Mouse (Mus musculus) embryonic facial prominence, embryonic 13.5 days (tissue): ENCODE results near the gene Rps18. TPM values are rescaled to one million over a fixed set of nuclear protein-coding genes. Genes with fewer than 3 reads are reported as not detected.
"Not testable (repeated sequence)": the region's sequence is repeated elsewhere in the genome, so short reads cannot be mapped to it uniquely, and the experiment has no call there.

Source experiments
- ATAC-seq: fragments of 200-750 bp; cut with Nextera tagmentation; 2 replicates; pipeline ENCODE4 v1.8.0; 2017; ENCODE audit warnings: low read depth; ENCODE audit not compliant: insufficient number of reproducible peaks, insufficient read depth, low FRiP score, low TSS enrichment
- H3K27ac ChIP-seq: fragments of 300-500 bp; sonication (generic); 2 replicates; pipeline ENCODE4 v1.5.1; 2015; ENCODE audit warnings: moderate library complexity, mild to moderate bottlenecking, inconsistent platforms
- H3K27me3 ChIP-seq: fragments of 300-500 bp; sonication (generic); 2 replicates; pipeline ENCODE4 v1.6.1; 2015; ENCODE audit warnings: mild to moderate bottlenecking, inconsistent platforms
- H3K36me3 ChIP-seq: fragments of 300-500 bp; sonication (generic); 2 replicates; pipeline ENCODE4 v1.6.1; 2015; ENCODE audit warnings: mild to moderate bottlenecking, inconsistent platforms
- H3K4me1 ChIP-seq: fragments of 300-500 bp; sonication (generic); 2 replicates; pipeline ENCODE4 v1.6.1; 2015; ENCODE audit warnings: inconsistent platforms
- H3K4me2 ChIP-seq: fragments of 300-500 bp; sonication (generic); 2 replicates; pipeline ENCODE4 v1.6.1; 2015; ENCODE audit warnings: moderate library complexity, mild to moderate bottlenecking, inconsistent platforms
- H3K4me3 ChIP-seq: fragments of 300-500 bp; sonication (generic); 2 replicates; pipeline ENCODE4 v1.5.1; 2015; ENCODE audit warnings: mild to moderate bottlenecking, inconsistent platforms
- H3K9ac ChIP-seq: fragments of 300-500 bp; sonication (generic); 2 replicates; pipeline ENCODE4 v1.6.1; 2015; ENCODE audit warnings: mild to moderate bottlenecking, inconsistent platforms
- H3K9me3 ChIP-seq: fragments of 300-500 bp; sonication (generic); 2 replicates; pipeline ENCODE4 v1.6.1; 2016; ENCODE audit warnings: inconsistent platforms
- WGBS: fragments of 180-500 bp; shearing (Covaris S2); methylation state at CpG from one replicate; pipeline ENCODE4 v1.1.7; 2015; ENCODE audit warnings: mixed read lengths; 5-methylcytosine and 5-hydroxymethylcytosine counted together
- polyA plus RNA-seq: library from polyadenylated mRNA; unstranded; fragments of >200 nt; fragmentation: Nextera tagmentation; extraction: Ambion mirVana; gene quantifications from 2 replicates; pipeline ENCODE4 v1.2.1, GENCODE M21; 2015

Rps18 gene
- polyA plus RNA-seq = 1,782 and 1,797 TPM in 2 replicates

DNA sequence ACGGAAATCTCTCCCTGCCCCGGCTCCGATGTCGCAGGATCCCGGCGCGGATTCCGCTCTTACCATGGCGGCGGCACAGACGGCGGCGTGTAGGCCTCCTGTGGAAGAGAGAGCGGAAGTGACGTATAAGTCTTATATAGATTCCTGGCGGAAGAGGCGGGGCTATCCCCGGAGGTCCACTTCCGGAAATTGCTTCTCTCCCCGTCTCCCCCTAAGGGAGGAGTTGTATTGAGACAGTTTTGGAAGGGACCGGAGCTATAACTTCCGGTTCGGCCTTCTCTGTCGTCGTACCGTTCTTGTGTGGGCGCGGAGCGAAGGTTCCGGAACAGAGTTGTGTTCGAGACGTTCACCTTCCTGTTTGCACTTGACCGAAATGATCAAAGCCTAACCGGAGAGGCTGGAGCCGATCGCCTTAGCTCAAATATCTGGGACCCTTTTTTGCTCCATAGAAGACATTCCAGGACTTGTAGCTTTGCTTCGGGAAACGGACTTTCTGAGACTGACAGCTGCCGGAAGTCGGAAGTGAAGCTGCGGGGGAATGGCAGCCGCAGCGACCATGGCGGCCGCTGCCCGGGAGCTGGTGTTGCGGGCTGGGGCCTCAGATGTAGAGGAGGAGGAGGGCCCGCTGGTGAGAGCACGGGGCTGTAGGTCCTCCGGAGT is at the start of gene Rps18, which contains the start of gene Vps52:
Gene Rps18 (minus strand): TSS at position 447 of the 660 bp plus-strand sequence.
Gene Vps52 (plus strand): TSS at position 258 of the 660 bp plus-strand sequence.
- Histone ChIP-seq H3K4me3 (peak within 1 kb of the TSS; percentile 81), H3K36me3 (peaks cover 56% of the 10 kb centered on the region), H3K4me2 (peak within 1 kb of the TSS; percentile 98), H3K27me3 (no peaks in the 10 kb centered on the region), H3K9me3 (no peaks in the 10 kb centered on the region), H3K9ac (peak within 1 kb of the TSS; percentile 98), H3K4me1 (peaks cover 52% of the 10 kb centered on the region), H3K27ac (peak within 1 kb of the TSS; percentile 93)
- WGBS = under 1% methylated on average over 50 of the region's 50 CpGs
- ATAC-seq = peak; percentile 76

DNA sequence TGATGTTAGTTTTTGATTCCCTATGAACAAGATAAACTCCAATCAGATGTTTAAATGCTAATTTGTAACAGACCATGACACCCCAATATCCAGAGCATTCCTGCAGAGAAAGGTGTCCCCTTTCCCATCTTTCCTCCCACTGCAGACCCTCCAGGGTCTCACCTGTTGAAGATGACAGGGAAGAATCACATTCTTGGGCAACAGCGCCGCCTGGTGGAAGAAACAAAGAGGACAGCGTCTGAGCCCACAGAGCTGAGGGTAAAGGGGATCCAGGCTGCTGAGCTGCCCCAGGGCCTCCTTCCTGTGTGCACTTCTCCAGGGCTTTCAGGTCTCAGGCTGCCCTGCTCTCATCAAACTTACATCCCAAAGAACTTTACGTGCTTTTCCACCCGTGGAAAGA is 47.6 kb upstream of the Rps18 start:
- 3% methylated on average over 5 of the region's 5 CpGs for WGBS
- no peak for ATAC-seq

DNA sequence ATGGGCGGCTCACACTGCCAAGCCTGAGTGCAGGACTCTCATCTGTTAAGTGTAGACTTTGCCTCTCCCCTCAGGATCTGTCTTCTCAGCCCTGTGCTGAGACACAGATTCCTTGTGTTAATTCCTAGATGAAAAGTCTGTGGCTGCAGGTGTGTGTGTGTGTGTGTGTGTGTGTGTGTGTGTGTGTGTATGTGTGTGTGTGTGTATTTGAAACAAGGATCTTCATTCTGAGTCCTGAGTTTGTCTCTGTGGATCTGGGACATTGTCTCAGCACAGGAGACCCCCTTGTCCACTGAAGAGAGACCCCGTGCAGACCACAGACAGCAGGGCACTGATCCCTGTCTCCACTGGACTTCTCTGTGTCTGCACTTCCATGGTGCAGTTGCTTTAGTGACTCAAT is 45.0 kb upstream of the Rps18 start:
- WGBS = 46% methylated on average over 2 of the region's 2 CpGs
- not testable (repeated sequence) for H3K27ac ChIP-seq, H3K9ac ChIP-seq, ATAC-seq, H3K36me3 ChIP-seq, H3K9me3 ChIP-seq
- Histone ChIP-seq H3K27me3 (peaks cover 69% of the 10 kb centered on the region), H3K4me2 (0 out of 2 replicates have a peak overlapping the region, but pooled peaks have one; percentile 79), H3K4me1 (peaks cover 11% of the 10 kb centered on the region; the same call in 1 of the 2 replicates), H3K4me3 (peak overlapping the region; percentile 46)

More for the DNA sequence above, 47.6 kb upstream of the Rps18 start:
- Histone ChIP-seq H3K4me1 (peaks cover 11% of the 10 kb centered on the region; the same call in 1 of the 2 replicates), H3K27me3 (peaks cover 57% of the 10 kb centered on the region), H3K4me3 (no peak overlapping the region), H3K9ac (no peak overlapping the region), H3K4me2 (no peak overlapping the region), H3K36me3 (no peaks in the 10 kb centered on the region), H3K9me3 (no peaks in the 10 kb centered on the region), H3K27ac (no peak overlapping the region)

DNA sequence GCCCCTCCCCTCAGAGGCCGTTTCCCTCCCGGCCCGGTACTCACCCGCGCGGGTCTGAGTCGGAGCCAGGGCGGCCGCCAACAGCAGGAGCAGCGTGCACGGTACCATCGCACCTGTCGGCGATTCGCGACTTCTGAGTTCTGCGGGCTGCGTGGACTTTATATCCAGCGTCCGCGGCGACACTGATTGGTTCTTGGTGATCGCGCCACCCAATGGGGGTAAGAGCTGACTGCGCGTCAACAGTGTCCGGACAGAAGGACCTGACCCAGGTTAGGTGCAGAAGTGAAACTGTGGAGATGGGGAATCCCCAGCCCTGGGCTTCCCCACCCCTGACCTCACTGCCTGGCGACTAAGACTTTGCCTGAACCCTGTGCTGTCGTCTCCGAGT is 44.3 kb upstream of the Rps18 start, which contains the start of gene H2-K1:
Gene H2-K1 (minus strand): TSS at position 198 of the 388 bp plus-strand sequence.
- 0% methylated on average over 30 of the region's 30 CpGs for WGBS
- H3K4me1 ChIP-seq = peaks cover 11% of the 10 kb centered on the region; the same call in 1 of the 2 replicates
- H3K4me3 ChIP-seq = peak within 1 kb of the TSS; percentile 46
- H3K36me3 ChIP-seq = no peaks in the 10 kb centered on the region
- H3K27me3 ChIP-seq = peaks cover 64% of the 10 kb centered on the region
- ATAC-seq = 0 out of 2 replicates have a peak, but pooled peaks have one; percentile 32
- H3K27ac ChIP-seq = no peak within 1 kb of the TSS
- H3K4me2 ChIP-seq = peak within 1 kb of the TSS; percentile 79
- H3K9me3 ChIP-seq = no peaks in the 10 kb centered on the region
- peak within 1 kb of the TSS; percentile 63 for H3K9ac ChIP-seq

DNA sequence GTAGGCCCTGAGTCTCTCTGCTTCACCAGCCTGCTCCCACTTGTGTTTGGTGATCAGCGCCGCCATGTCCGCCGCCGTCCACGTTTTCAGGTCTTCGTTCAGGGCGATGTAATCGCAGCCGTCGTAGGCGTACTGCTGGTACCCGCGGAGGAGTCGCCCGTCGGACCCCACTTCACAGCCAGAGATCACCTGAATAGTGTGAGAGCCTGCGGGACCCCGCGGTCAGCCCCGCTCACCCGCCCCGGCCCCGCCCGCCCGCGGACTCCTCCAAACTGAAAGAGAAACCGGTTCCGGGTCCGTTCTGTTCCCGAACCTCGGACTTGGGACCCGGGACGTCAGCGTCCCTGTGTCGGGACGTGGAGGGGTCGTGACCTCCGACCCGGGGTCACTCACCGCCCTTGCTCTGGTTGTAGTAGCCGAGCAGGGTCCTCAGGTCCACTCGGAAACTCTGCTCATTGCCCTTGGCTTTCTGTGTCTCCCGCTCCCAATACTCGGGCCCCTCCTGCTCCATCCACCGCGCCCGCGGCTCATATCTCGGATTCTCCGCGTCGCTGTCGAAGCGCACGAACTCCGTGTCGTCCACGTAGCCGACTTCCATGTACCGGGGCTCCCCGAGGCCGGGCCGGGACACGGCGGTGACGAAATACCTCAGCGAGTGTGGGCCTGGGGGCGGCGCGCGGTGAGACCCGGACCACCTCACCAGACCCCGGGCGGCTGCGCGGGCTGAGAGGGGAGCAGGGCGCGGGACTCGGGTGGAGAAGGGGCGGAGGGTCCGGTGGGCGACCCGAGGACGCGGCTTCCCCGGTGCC is 43.7 kb upstream of the Rps18 start:
- Histone ChIP-seq H3K27me3 (peaks cover 64% of the 10 kb centered on the region), H3K27ac (no peak overlapping the region), H3K9me3 (no peaks in the 10 kb centered on the region), H3K4me2 (peak overlapping the region; percentile 79), H3K9ac (peak overlapping the region; percentile 63), H3K36me3 (no peaks in the 10 kb centered on the region), H3K4me1 (peaks cover 11% of the 10 kb centered on the region; the same call in 1 of the 2 replicates), H3K4me3 (peak overlapping the region; percentile 46)
- WGBS = under 1% methylated on average over 81 of the region's 87 CpGs
- 0 out of 2 replicates have a peak, but pooled peaks have one; percentile 32 for ATAC-seq

DNA sequence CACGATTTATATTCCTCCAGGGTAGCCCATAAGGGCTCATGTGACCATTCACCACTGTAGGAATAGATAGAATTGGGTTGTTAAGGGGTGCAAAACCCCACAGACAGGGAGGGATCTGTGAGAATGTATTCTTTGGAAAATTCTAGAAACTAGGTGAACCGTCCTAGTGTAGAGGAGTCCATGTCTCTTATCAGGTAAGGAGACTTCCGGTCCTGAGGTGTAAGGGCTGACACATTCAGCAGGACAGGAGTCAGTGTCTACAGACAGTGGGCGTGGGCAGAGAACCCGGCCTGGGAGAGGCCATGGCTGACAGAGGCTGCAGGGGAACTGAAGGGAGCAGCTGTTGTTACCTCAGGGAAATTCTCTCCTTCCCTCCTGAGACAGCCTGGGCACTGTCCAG is 42.9 kb upstream of the Rps18 start:
- not testable (repeated sequence) for ATAC-seq, H3K27ac ChIP-seq, H3K9me3 ChIP-seq, H3K9ac ChIP-seq, H3K4me2 ChIP-seq, H3K4me3 ChIP-seq, H3K36me3 ChIP-seq
- H3K27me3 ChIP-seq = peaks cover 64% of the 10 kb centered on the region
- 45% methylated on average over 5 of the region's 5 CpGs for WGBS
- H3K4me1 ChIP-seq = peaks cover 11% of the 10 kb centered on the region; the same call in 1 of the 2 replicates

DNA sequence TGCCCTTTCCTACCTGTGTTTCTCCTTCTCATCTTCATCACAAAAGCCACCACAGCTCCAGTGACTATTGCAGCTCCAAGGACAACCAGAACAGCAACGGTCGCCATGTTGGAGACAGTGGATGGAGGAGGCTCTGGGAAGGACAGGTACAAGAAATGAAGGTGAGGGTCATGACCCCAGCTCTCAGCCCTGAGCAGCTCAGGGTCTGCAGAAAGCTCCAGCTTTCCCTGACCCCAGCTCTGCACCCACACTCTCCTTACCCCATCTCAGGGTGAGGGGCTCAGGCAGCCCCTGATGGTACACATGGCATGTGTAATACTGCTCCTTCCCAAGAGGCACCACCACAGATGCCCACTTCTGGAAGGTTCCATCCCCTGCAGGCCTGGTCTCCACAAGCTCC is 41.2 kb upstream of the Rps18 start:
- not testable (repeated sequence) for H3K4me2 ChIP-seq, H3K9ac ChIP-seq, H3K36me3 ChIP-seq, H3K9me3 ChIP-seq, H3K27ac ChIP-seq, ATAC-seq, H3K4me3 ChIP-seq
- 79% methylated on average over 2 of the region's 2 CpGs for WGBS
- peaks cover 62% of the 10 kb centered on the region for H3K27me3 ChIP-seq
- H3K4me1 ChIP-seq = peaks cover 11% of the 10 kb centered on the region; the same call in 1 of the 2 replicates

DNA sequence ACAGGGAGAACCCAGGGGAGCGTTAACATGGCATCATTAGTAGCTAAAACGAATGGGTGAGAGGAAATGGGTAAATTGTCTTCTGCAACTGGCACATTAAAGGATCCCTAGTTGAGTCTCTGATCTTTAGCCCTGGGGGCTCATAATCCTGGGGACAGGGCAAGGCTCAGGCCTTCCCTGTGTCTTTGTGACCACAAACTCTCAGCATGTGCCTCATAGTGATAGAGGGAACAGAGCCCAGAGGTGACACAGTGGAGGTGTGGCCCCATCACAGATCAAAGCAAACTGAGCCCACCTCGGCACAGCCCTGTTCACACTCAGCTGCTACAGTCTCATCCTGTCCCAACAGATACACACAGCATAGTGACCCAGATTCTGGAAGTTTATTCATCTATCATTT is 39.9 kb upstream of the Rps18 start:
- no peaks in the 10 kb centered on the region for H3K36me3 ChIP-seq
- peaks cover 11% of the 10 kb centered on the region; the same call in 1 of the 2 replicates for H3K4me1 ChIP-seq
- H3K4me2 ChIP-seq = no peak overlapping the region
- no peaks in the 10 kb centered on the region for H3K9me3 ChIP-seq
- H3K9ac ChIP-seq = no peak overlapping the region
- 64% methylated on average over 3 of the region's 3 CpGs for WGBS
- H3K27me3 ChIP-seq = peaks cover 48% of the 10 kb centered on the region
- no peak for ATAC-seq
- no peak overlapping the region for H3K27ac ChIP-seq
- no peak overlapping the region for H3K4me3 ChIP-seq

DNA sequence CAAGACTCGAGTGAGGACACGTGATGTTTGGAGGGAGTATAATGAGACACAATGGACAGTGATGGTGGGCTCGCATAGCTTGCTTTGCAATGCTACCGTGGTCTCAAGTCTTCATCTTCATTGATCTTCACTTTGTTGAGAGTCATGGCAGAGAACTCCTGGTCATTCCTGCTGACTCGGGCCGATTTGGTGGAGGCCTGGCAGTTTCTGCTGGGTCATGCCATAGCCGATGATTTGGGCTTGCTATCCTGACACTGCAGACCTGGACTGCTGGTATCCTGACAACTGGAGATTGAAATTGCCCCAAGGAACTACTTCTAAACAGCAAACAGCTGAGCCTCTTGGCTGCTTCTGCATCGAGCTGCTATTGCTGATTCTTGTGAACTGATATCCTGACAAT is 39.2 kb upstream of the Rps18 start:
- Histone ChIP-seq H3K27me3 (peaks cover 41% of the 10 kb centered on the region), H3K4me1 (peaks cover 6% of the 10 kb centered on the region; the same call in 1 of the 2 replicates), H3K4me2 (no peak overlapping the region), H3K27ac (no peak overlapping the region), H3K4me3 (no peak overlapping the region), H3K9me3 (no peaks in the 10 kb centered on the region), H3K36me3 (no peaks in the 10 kb centered on the region), H3K9ac (no peak overlapping the region)
- 88% methylated on average over 8 of the region's 8 CpGs for WGBS
- ATAC-seq = no peak

DNA sequence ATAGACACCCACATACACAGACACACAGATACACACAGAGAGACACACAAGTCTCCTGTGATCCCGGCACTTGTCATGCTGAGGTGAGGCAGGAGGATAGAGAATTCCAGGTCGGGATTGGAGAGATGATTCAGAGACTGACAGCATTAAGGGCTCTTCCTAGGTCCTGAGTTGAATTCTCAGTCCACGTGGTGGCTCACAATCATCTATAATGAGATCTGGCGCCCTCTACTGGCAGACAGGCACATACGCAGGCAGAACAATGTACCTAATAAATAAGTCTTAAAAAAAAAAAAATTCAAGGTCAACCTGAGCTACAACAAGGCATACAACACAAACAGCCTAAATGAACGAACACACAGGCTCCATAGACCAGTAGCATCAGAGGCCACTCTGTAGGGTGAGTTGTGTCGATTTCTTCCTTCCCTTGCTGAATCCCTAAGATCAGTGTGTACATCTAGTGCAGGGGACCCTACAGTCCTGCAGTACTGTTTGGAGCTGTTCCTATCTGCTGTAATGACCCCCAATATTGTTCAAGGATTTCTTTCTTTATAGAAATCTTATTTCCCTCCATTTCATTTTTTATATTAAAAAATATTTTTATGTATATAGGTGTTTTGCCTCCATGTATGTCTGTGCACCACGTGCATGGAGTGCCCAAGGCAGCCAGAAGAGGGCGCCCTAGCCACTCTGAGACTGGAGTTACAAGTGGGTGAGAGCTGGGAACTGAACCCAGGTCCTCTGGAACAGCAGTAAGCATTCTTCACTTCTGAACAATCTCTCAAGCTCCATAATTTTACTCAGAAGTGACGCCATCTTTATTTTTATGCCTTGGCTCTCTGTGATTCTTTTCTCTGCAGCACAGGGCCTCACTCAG is 36.2 kb upstream of the Rps18 start:
- no peak for ATAC-seq
- 31% methylated on average over 10 of the region's 10 CpGs for WGBS

DNA sequence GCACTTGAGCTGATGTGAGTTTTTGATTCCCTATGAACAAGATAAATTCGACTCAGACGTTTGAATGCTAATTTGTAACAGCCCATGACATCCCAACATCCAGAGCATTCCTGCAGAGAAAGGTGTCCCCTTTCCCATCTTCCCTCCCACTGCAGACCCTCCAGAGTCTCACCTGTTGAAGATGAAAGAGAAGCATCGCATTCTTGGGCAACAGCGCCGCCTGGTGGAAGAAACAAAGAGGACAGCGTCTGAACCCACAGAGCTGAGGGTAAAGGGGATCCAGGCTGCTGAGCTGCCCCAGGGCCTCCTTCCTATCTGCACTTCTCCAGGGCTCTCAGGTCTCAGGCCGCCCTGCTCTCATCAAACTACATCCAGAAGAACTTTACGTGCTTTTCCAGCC is 26.3 kb upstream of the Rps18 start:
- H3K9me3 ChIP-seq, ATAC-seq, H3K9ac ChIP-seq, H3K27ac ChIP-seq, H3K36me3 ChIP-seq: not testable (repeated sequence)
- Histone ChIP-seq H3K27me3 (peaks cover 40% of the 10 kb centered on the region), H3K4me1 (peaks cover 22% of the 10 kb centered on the region), H3K4me2 (peak overlapping the region; percentile 66), H3K4me3 (peak overlapping the region; percentile 55)
- 10% methylated on average over 8 of the region's 8 CpGs for WGBS

More for the DNA sequence above, 36.2 kb upstream of the Rps18 start:
- H3K9me3 ChIP-seq = no peaks in the 10 kb centered on the region
- H3K36me3 ChIP-seq = no peaks in the 10 kb centered on the region
- peaks cover 22% of the 10 kb centered on the region for H3K27me3 ChIP-seq
- no peak overlapping the region for H3K9ac ChIP-seq
- no peak overlapping the region for H3K4me3 ChIP-seq
- H3K4me1 ChIP-seq = no peaks in the 10 kb centered on the region
- no peak overlapping the region for H3K27ac ChIP-seq
- no peak overlapping the region for H3K4me2 ChIP-seq
